1 mouse cellular context compared by ENCODE assay signal in the genomic region with DNA sequence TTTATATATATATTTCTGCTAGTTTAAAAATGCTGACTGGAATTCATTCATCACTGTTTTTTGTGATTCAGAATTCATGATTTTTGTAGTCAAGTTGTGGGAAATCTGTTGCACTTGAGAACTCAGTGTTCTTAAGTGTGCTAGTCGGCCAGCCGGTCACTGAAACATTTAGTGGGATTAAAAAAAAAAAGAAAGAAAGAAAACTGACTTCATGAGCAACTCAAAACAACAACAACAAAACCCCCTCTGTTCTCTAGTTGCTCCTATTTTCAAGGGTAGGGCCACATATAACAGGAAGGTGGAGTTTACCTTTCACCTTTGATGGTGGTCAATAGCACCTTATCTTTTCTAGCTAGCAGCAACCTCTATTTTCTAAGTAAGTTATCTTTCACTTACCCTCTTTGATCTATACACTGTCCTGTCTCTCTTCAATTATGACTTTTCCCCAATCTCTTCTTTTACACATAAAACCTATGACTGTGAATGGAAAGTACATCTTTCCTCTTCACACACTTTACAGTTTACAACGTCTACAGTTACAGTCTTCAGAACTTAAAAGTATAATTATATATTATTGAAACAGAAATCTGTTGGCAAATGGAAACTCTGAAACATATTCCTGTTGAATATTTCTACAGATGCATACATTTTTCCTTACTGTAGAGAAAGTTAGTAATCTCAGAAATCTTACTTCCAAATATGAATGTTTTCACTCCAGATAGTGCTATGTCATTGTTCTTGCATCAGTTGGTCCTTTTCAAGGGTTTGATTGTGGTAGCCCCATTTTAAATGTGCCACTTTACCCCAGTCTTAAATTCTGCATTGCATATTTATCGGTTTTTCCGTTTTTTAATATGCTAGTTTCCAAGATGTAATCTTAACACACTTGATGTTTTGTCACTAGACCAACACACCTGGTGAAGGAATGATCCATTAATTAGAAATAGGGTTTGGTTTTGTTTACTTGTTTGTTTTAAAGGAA.
A peak's percentile ranks its signal among the peaks of the same experiment; 100 is the strongest.
TF ChIP-seq lines count a peak whose summit lies in the region.

No protein-coding gene starts in this region.

TF ChIP-seq in CH12.LX, 34 proteins besides CTCF, POLR2A, EP300 and RAD21 (continued from another document):
- TF ChIP-seq E2F4 (IDR thresholded peaks at IDR 0.05; ENCODE audit: insufficient replicate concordance, low read depth, low read length) (no peak), GABPA (IDR thresholded peaks at IDR 0.05; ENCODE audit: insufficient replicate concordance, low read depth, low read length) (no peak), MXI1 (IDR thresholded peaks at IDR 0.05; ENCODE audit: low read depth, low read length) (0 out of 2 replicates have a peak, but pooled peaks have one; percentile 24), KAT2A (IDR thresholded peaks at IDR 0.05; ENCODE audit: insufficient replicate concordance, low read length) (no peak), ZC3H11A (IDR thresholded peaks at IDR 0.05; ENCODE audit: low read depth, low read length) (no peak)
